Mouse (Mus musculus) lung, postnatal 10 days (tissue): ENCODE results near the gene Pinlyp.

ENCODE experiments used
- DNase-seq: peaks from one replicate; pipeline ENCODE4 v3.0.0; 2021

Gene Pinlyp

DNA sequence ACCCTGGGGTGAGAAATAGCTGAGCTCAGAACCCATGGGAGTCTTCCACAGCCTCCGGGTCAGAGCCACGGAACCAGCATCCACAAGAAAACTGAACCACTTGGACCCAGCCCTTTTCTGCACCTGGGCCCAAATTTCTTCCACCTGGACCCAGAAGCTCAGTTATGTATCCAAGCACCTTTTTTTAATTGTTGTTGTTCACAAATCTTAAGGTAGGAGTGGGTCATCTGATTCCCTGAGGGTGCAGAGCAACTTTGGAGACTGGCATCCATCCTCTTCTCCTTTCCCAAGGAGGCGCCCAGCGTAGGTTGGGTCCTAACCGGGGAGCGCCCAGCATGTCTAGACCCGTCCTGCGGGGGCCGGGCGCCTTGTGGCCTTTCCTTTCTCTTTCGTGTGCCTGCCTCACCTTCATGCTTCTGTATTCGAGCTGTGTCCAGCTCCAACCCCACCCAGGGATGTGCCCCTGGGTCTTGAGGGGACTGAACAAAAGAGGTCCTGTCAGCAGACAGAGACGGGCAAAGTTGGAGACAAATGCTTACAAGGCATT is at the start of gene Pinlyp, which contains the start of gene Xrcc1:
TSS of gene Pinlyp (minus strand) at position 51 of the 547 bp plus-strand sequence.
TSS of gene Xrcc1 (plus strand) at position 222 of the 547 bp plus-strand sequence.
- no peak for DNase-seq

DNA sequence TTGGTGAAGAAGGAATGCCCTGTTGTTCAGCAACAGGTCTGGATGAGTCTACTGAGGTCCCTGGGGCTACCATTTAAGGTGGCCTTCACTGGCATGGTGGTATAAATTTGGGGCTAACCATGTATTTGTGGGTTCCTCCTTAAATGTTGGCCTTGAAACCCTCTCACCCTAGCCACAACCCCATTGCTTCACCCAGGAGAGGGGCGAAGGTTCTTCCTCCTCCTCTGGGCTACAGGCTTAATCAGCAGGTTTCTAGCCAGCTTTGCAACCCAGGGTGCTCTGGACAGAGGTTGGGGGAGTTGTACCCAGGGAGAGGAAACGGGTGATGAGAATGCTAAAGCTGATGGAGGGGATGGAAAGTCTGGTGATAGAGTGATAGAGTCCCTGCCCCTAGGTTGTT is 49.5 kb upstream of the Pinlyp start:
- DNase-seq, result no peak

DNA sequence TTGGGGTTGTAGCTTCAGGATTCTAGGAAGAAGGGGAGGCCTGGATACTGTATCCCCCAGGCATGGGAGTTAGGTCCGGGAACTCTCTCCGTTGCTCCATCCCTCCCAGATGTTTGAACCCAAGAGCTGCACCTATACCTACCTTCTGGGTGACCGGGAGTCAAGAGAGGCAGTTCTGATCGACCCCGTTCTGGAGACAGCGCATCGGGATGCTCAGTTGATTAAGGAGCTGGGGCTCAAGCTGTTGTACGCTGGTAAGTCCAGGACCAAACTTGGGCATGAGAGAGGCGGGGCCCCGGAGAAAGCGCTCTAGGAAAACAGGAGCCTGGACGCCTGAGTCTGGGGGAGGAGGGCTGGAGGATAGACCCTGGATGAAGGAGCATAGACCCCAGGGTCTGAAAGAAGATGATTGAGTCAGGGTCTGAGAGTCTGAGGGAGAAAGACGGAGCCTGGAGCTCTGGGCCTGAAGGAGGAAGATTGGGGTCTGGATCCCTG is 48.4 kb upstream of the Pinlyp start:
- DNase-seq, result no peak

DNA sequence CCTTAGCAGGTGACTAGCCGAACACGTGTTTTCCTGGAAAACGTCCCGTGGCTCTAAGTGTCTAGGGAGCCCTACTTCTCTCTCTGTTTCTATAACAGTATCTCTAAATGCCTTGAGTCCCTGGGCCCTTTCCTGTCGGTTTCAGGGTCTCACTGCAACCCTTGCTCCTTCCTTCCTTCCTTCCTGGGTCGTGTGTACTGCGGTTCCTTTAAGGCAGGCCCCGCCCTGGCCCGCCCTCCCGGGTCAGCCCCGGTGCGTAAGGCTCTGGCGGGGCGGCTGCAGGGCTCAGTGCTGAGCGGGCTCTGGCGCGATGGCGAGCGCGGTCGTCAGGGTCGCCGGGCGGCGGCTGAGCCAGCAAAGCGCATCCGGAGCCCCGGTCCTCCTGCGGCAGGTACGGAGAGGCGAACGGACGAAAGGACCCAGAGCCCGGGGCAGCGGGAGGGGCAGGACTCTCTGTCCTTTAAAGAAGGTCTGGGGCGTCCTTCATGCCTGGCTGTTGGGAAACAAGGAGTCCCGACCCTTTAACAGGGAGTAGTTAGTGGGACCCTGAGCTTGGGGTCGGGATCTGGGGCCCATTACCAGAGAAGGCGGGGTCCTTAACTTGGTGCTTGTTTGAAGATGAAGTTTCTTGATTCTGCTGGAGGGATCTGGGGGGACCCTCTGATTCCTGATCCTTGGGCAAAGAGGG is 47.8 kb upstream of the Pinlyp start:
- peak; percentile 77 for DNase-seq

DNA sequence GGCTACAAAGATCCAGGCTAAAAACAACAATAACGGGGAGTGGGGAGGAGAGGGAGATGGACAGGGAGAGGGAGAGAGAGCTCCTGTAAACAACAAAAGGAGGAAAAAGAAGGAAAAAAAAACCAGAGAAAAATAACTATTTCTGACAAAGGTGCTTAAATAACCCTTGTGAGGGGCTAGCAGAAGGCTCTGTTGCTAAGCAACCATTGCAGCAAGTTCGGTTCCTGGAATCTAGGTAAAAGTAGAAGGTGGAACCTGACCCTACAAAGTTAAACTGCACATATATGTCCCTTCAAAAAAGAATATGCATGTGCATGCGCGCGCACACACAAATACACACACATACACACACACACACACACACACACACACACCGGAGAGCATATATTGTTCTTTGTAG is 46.9 kb upstream of the Pinlyp start:
- DNase-seq, result no peak

DNA sequence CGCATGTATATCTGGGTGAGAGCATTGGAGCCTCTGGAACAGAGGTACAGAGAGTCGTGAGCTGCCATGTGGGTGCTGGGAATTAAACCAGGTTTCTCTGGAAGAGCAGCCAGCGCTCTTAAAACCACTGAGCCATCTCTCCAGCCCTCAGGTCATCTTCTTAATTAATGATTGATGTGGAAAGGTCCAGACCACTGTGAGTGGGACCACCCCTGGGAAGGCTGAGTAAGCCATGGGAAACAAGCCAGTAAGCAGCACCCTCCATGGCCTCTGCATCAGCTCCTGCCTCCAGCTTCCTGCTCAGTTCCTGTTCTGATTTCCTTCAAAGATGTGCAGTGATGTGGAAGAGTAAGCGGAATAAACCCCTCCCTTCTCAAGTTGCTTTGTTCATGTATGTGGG is 46.2 kb upstream of the Pinlyp start:
- DNase-seq, result no peak

DNA sequence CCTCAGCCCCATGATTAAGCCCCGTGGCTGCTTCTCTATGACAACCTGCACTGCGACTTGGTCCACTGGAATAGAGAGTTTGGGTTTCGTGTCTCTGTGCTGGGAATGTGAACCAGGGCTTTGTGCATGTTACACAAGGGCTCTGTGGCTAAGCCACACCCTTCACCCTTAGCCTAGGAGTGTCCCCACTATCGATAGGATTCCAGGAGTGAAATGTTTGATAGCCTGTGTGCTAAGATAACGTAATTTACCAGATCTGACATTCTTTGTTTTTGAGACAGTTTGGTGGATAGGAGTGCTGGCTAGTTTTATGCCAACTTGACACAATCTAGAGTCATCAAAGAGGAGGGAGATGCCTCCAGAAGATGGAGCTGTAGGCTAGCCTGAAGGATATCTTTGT is 45.8 kb upstream of the Pinlyp start:
- no peak for DNase-seq

DNA sequence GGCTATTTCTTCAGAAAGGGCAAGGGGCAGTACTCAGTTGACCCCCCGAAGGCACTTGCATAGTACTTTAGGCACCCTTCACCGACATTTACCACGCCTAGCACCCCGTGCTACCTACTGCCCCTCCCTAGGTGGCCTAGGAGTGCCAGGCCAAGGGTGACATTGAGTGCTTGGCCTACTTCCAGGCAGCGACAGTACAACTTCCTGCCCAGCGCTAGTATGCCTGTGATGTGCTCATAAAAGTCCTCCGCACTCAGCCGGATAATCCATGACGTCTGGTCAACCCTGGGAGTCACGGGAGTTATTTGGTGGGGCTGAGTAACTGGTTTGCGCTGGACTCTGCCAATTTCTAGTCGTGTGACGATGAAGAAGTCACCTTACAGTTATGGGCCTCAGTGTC is 42.4 kb upstream of the Pinlyp start:
- peak; percentile 68 for DNase-seq

DNA sequence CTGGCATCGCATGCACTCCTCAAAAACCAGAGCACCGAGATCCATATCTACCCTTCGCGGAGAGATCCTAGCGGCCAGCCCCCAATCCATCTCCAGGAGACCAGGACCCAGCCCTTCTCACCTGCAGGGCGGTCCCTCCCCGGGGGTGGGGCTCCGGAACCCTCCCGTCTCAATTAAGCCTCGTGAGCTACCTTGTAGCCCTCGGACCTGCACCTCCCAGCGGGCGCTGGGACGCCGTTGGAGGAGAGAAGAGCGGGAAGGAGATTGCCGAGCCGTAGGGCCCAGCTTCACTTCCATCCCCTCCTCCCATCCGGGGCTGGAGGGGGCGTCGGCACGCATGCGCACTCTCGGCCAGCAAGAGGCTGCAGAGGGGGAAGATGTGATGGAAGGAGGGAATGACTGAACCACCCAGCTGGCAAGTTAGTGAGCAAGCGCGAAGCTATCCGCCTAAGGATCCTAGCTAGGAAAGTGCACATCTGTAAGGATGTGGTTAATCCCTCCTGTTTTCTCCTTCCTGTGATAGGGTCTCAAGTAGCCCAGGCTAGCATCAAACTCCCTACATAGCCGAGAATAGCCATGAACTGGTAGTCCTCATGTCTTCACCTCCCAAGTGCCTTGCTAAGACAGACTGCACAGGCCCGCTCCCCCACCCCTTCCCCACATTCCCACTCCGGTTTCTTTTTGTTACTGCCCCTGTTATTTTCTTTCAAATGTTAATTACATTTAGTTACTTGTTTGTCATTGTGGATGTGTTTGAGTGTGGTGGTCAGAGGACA is 41.6 kb upstream of the Pinlyp start, which contains the start of the genes Ethe1 and Zfp575:
TSS of gene Ethe1 (plus strand) at position 214 of the 776 bp plus-strand sequence.
TSS of gene Zfp575 (minus strand) at position 312 of the 776 bp plus-strand sequence.
- DNase-seq, result peak; percentile 78

DNA sequence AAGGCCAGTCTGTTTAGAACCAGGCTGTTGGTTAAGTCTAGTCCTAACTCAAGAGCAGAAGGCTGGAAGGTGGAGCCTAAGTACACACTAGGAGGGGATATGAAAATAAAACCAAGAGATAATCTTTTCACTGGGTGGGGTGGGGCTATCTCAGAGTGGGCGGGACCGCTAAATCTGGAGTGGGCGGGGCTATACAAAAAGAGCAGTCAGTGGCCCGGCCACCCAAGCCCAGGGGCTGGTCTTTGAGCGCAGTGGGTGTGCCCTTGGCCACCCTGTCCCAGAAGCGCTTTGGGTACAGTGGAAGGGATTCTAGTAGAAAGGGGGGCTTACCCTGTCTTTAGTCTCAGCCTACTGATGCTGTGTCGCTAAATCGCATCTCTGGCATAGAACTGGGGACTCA is 40.9 kb upstream of the Pinlyp start:
- DNase-seq, result peak; percentile 52

DNA sequence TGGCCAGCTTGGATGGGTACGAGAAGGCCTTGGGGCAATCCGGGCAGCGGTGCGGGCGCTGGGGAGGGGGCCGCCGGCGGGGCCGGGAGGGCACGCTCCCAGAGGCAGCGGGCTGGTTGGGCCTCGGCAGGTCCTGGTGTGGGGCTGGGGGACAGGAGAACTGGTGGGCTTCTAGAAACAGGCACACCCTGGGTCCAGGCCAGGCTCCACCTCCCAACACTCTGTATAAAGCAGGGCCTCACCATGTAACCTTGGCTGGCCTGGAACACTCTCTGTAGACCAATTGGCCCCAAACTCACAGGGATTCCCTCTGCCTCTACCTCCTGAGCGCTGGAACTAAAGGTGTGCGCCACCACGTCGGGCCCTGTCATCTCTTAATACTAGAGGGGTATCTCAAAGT is 40.1 kb upstream of the Pinlyp start:
- DNase-seq, result no peak

DNA sequence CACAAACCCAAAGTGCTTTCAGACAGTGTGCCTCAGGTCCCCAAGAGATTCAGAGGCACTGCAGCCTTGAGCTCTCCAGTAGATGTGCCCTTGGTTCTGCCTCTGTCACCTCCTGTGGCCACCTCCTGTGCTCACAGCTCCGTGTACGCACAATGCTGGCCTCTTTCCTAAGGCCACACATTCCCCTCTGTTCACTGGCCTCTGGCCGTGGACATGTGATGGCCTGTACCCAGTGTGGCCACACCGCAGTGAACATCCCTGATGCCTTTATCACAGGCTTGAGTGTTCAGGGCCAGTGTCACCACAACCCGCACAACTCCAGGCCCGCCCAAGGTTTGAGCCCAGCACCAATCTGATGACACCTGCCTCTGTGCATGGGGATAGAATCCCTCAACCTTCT is 39.0 kb upstream of the Pinlyp start:
- no peak for DNase-seq

DNA sequence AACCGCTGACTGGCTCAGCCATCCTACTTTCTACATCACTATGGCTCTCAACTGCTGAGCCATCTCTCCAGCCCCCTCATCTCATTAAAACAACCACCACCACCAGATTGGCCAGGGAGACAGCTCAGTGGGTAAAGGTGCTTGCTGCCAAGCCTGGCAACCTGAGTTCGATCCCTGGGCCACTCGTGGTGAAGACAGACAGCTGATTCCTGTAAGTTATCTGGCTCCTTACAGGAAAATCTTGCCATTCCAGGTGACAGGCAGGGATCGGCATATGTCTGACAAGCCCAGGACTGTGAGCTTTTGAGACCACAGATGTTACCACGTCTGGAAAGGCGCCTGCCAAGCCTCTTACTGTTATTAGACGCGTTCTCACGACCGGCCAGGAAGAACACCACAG is 31.9 kb upstream of the Pinlyp start:
- no peak for DNase-seq

DNA sequence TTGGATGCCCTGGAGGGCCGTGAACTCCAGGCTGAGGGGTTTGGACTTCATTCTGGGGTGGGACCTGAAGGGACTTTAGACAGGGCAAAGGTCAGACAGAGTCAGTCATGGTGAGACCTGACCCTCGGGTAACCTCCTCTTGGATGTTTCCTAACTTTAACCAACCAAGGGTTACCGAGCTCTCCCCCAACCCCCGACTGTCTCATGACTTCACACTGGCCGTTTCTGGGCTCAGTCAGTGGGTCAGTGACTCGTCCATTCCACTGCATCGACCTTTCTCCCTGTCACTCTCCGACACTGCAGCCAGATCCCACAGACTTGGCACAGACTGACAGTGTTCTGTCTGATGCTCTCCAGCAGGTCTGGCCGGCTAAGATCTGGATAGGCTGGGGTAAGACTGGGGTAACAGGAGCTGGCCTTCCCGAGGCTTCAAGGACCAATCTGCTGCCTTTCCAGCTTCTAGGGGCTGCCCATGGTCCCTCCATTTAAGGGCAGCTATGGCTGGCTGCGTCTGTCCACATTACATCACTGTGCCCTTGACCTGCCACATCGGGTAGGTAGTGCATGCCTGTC is 28.4 kb upstream of the Pinlyp start:
- DNase-seq, result peak; percentile 31

DNA sequence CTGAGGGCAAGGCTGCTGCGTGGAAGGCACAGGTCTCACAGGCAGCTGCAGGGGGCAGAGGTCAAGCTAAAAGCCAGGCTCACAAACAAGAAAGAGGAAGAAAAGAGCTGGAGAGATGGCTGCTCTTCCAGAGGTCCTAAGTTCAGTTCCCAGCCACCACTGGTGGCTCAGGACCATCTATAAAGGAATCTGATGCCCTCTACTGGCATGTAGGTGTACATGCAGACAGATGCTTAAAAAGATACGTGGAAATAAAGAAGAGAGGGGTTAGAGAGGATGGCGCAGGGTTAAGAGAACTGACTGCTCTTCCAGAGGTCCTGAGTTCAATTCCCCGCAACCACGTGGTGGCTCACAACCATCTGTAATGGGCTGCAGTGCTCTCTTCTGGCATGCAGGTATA is 26.5 kb upstream of the Pinlyp start:
- DNase-seq, result no peak

DNA sequence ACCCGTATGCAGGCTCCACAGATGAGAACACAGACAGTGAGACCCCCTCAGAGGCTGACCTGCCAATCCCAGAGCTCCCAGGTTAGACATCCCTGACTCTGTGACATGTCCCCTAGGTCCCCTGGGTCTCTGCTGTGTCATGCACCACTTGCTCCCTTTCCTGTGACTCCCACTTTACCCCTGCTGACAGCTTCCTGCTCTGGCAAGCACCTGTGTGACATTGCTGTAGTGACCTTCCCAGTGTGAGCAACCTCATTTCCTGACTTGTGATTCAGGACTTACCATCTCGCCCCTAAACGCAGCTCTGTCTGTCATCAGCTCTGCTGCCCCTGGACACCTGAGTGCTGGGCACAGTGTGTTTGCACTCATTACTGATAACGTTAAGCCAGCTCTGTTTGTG is 25.2 kb upstream of the Pinlyp start:
- no peak for DNase-seq

DNA sequence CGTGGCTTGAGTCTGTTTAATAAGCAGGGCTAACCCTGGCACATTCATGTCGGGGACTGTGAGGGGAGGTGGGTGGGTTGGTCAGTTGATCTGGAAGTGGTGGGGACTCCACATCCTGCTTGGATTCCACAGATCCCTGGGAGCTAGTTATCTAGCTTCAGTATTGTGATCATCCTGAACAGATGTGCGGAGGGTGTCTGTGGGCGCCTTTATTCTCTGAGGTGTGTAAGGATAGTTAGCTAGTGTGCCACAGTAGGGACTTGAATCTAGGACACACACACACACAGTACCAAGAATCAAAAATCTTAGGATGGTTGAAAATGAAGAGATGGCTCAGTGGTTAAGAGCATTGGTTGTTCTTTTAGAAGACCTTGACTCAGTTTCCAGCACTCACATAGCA is 22.6 kb upstream of the Pinlyp start:
- no peak for DNase-seq

DNA sequence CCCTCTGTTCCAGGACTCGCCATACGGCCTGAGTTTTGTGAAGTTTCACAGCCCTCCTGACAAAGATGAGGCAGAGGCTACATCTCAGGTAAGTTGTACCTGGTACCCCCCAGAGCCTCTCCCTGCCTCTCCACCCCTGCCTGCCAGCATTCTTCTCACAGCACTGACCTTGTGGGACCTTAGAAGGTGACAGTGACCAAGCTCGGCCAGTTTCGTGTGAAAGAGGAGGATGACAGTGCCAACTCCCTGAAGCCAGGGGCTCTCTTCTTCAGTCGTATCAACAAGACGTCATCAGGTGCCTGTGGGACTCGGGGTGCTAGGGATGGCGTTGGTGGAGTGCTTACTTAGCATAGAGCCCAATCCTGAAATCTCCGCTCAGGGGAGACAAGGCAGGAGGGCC is 20.3 kb upstream of the Pinlyp start:
- no peak for DNase-seq

DNA sequence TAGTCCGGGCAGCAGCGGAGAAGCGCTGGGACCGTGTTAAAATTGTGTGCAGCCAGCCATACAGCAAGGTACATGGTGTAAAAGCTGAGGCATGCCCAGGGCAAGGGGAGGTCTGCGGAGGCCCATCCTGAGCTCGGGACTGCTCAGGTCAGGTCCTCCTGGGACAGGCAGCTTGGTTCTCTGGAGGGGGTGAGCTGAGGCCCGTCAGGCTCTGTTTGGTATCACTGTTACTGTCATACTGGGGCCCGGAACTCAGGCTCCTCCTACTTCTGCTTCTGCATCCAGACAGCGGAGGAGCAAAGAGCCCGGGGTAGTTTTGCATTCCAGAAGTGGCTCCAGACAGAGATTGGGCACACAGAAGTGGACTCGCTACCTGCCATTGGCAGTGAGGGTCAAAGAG is 19.7 kb upstream of the Pinlyp start:
- no peak for DNase-seq

DNA sequence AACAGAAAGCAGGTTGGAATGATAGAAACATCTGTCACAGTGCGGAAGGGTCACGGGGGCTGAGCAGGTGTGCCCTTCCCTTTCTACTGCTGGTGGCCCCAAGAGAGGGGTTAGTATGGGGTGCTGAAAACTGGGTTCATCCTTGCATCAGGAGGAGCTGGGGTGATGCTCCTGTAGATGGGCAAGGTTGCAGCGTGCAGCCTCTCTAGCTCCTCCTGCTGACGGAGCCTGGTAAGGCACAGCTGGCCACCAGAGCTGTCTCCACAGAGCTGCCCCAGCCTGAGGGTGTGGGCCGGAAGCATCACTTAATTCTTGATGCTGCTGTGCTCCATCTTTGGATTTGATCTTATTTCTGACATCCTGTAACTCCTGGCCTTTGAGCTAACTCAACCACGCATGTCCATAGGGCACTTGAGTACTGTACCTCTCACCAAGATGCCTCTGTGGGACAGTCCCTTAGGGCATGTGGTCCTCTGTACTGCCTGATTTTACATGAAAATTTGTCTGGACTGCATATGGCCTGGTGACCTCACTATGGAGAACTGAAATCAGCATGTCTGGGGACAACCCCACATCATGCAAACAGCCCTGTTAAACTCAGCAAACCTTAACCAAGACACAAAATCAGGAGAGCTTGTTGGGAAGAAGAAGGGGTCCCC is 18.8 kb upstream of the Pinlyp start:
- DNase-seq, result peak; percentile 81

DNA sequence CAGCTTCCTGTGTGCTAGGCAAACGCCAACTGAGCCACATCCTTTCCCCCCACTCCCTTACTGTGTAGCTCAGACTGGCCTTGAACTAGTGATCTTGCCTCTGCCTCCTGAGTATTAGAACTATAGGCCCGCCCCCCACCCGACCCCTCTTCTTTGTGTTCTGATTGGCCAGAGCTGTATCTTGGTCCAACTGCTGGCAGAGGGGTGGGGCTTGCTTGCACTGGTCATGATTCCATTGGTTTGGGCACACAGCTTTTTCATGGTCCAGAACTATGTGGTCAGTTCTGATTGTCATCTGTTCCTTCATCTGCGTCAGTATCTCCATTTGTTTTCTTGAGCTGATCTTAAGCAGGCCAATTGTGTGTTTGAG is 17.9 kb upstream of the Pinlyp start:
- DNase-seq, result no peak

DNA sequence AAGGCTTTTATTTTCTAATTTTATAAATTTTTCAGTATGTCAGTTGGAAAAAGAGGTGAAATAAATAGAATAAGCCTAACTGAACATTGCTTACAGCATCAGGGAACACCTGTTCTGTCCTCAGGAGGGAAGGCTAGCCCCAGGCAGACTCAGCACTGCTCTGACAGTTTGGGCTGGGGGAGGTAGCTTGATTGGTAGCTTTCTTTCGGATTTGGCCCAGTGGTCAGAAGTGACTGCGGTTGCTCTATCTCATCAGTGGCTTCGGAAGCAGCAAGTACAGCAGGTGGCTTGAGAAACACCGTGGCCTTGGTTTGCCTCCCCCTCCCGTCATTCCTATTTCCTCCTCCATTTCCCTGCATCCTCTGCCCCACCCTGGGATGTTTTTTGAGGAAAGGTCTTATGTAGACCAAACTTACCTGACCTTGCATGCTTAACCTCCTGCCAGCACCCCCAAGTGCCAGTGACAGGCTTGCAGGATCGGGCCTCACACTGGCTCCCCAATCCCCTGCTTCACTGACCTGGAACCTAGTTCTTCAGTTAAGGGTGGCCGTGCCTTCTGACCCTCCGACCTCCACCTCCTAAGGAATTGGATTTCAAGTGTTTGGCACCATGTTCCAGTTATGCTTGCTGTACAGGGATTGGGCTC is 17.4 kb upstream of the Pinlyp start:
- no peak for DNase-seq

DNA sequence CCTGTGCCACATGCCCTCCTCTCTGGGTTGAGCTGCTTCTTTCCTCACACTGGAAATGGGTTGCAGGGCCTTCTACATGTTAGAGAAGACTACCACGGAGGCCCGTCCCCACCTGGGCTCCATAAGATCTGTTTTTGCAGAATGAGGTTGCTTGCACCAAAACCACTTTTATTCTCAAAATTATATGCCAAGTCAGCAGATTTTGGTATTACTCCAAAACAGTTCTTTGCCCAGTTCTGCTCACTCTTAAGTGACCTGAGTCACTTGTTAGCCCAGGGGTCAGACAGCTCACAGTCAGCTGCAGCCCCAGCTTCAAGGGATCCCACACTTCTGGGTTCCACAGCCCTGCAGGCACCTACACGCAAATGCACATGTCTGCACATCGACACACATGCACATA is 15.5 kb upstream of the Pinlyp start:
- no peak for DNase-seq
